Mouse (Mus musculus) B cell, adult 2 months (primary cell): ENCODE measurements at regions not wholly inside any gene's neighbourhood (a gene's known extent, or its start where the extent isn't known, plus 50 kb on each side); places are given as distances from the start of the nearest gene placed in this dataset.

Experiments used
- DNase-seq, 2 experiments: peaks; one replicate each; pipeline ENCODE4 v3.0.0; 2022

GRCm38 (mm10) chr15:7574811-7575210 lies 176.6 kb upstream of the Egflam start:
- no peak for DNase-seq

DNA sequence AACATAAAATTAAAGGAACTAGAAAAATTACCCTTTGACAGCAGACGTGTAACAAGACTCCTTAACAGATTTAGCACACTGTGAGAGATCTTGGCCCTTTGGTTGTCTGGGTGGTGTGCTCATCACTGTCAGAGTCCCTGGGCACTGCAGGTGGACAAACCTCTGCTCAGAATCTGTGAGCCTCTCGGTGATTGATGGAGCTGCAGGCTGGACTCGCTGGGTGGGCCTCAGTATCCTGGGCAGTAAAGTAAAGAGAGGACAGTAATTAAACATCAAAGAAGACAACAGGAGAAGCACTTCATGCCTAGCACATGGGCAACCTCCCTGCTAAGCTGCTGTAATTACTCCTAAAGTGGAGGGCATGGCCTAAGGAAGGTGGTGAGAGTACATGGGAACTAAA lies 180.2 kb upstream of the Egflam start:
- no peak for DNase-seq

DNA sequence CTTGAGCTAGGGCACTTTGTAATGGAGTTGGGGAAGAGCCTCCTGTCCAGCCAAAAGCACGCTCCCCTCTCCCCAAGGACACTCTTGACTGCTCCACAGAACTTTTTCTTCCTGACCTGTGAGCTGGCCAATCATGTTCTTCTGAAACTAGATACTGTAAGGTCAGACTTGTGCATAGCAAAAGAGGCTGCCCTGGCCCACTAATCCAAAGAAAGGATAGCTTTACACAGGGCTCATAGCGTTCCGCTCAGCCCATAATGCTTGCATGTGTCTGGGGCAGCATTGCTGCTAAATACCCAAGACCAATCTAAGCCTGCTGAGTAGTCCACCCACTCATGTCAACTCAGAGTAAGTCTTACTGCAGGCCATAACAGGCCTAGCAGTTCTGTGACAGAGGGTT lies 189.0 kb upstream of the Egflam start:
- DNase-seq, result no peak

DNA sequence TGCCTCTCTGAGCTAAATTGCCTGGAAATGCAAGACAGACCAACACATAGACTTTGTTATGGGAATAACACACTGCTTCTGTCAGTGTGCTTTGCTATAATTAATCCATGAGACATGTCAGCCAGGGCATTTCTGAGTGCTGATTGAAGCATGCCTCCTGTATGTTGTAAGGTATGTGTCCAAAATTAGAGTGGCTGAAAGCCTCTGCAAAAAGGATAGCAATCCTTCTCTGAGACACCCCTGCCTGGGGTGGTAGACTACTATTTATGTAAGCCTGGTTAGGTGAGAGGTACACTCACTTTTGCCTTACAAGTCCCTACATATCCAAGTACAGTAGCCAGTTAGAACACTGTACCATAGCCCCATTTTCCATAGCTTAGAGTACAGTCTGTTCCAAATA lies 193.3 kb upstream of the Egflam start:
- no peak for DNase-seq

- DNase-seq, result no peak
Measured at GRCm38 (mm10) chr15:7597335-7597734, 199.1 kb upstream of the Egflam start.

GRCm38 (mm10) chr15:7597805-7598204 lies 199.6 kb upstream of the Egflam start:
- DNase-seq, result no peak

GRCm38 (mm10) chr15:7601540-7601939 lies 203.3 kb upstream of the Egflam start:
- DNase-seq, result no peak

DNA sequence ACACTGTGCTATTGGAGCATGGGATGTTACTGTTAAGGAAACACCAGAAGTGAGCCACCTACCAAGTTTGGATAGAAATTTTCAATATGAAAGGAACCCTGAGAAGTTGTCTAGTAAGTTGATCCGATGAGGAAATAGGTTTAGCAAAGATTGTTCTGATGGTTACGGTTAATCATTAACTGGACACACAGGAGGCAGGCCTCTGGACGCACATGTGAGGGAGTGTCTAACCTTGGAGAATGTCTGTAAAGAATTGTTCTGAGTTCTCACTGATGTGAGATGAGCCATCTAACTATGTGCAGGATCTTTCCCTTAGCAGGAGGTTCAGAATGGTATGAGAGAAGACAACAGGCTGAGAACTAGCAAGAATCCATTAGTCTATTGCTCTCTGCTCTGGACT lies 205.8 kb upstream of the Gdnf start:
- no peak for DNase-seq

GRCm38 (mm10) chr15:7617954-7618353 lies 192.7 kb upstream of the Gdnf start:
- no peak for DNase-seq

DNA sequence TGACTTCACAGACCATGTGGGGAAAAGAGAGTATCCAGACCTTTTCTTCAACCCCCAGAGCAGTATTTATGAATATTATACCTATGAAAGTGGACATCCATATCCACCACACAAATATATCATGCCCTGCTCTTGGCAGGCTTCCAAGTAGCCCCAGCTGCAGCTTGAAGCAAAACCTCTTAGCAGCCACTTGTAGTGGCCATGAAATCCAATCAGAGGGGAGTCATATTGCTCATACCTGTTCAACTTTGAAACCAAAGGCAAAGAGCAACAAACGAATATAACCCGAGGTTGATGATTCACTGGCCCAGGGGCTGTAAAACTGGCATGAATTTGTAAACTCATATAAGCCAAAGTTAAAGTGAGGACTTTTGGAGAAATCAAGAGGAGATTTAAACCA lies 187.6 kb upstream of the Gdnf start:
- DNase-seq, result no peak

DNA sequence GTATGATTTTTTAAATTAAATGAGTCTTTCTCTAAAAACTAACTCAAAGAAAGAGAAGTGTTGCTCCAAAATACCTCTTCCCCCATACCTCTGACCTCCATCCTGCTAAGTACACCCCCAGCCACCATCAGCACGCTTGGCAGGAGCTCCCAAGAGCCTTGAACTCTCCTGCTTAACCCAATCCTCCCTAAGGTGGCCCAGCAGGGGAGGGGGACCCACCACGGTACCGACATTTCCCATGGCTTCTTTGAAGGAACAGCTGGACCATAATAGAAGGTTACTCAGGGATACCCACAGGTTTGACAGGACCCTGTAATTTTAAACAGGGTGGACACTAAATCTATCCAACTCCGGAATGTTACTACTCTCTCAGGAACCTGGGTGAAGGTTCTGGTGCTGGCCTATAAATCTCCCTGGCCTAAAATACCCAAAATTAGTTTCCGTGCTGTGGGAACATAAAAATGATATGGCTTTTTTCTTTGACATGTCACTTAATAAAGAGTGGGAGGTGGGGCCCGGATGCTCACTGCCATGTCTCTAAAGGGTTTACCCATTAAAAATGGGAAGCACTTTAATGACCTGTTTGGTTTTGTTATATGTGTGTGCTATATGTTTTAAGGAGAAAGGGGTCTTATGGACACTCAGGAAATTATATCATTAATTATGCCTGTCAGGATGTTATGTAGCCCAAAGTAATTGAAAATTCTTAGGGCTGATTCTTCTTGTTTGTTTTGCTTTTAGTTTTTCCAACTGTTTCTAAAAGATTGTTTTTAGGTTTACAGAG lies 185.8 kb upstream of the Gdnf start:
- DNase-seq, result no peak

DNA sequence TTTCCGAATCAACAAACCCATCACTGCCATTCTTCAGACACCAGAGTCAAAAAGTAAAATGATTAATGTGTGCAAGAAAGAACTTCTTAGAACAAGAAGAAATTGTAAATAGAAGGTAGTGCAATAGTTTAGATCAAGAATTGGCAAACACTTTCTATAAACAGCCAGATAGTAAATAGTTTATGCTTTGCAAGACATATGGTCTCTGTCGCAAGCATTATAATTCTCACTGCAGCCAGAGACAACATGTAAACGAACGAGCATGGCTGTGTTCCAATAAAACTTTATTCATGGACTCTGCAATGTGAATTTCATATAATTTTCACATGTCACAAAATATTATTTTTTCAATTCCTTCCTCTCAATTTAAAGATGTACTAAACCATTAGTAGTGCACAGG lies 180.8 kb upstream of the Gdnf start:
- DNase-seq, result no peak

DNA sequence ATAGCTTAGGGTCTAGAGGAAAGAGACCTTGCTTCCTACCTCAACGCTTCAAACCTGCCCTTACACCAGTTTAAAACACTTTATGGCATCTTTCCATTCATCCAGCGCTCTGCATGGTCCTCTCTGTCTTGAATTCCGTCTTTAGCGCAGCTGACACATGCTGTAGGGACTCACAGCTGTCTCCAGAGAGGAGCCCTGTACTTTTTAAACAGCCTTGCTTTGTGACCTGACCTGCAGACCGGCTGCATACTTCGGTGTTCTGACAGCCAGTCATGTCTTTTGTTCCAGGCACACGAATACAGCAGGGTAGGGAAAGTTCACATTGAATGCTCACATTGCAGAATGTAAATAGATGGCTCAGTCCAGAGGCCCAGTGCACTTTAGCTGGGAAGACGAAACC lies 175.4 kb upstream of the Gdnf start:
- DNase-seq, result no peak

GRCm38 (mm10) chr15:7639444-7639843 lies 171.2 kb upstream of the Gdnf start:
- DNase-seq, result no peak

DNA sequence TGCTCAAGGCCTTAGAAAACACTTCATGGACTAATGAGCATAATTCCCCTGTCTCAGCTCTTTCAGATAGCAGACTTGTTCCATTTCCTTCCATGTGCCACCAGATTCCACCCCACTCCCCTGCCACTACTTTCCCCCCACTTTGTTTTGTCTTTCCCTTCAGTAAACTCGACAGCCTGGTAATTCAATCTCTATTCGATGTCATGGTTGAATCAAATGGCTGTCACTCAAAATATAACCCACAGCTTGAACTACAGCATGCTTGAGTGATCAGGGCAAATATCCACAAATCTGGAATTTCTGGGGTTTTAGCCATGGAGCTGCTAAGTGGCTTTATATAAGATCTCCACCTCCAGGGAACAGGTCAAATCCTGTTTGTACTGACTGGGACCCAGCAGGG lies 168.6 kb upstream of the Gdnf start:
- DNase-seq, result no peak

DNA sequence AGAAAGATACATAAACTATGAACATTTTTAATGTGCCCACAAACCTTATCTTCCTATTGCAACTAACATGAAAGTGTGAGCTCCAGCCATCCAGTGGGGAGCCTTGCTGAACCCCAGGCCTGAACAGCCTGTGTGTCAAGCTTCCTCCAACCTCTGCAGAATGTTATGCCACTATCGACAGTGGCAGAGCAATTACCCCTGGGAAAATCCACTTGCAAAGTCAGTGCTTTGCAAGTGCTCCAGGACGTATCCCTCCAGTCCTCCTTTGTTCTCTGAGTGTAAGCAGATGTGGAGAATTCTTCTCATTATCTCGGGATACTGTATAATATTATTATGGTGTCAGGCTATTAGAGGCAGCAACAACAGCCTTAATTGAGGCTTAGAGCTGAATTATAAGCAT lies 159.9 kb upstream of the Gdnf start:
- no peak for DNase-seq

DNA sequence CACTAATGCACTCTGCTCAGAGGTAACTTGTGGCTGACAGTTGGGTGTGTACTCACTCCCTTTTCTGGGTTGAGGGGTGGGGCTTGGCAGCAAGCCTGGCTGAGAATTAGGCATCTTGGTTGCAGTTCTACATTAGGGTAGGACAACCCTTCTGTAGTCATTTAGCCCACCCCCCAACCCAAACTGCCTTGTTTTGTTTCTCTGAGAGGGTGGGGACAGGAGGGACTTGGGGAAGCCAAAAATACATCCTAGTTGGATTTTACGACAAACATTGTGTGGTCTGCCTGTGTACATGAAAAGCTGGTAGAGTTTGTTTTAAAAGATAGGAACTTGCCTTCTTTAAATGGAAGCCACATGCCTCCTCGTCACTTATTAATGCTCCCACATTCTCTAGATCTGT lies 146.8 kb upstream of the Gdnf start:
- DNase-seq, result no peak

DNA sequence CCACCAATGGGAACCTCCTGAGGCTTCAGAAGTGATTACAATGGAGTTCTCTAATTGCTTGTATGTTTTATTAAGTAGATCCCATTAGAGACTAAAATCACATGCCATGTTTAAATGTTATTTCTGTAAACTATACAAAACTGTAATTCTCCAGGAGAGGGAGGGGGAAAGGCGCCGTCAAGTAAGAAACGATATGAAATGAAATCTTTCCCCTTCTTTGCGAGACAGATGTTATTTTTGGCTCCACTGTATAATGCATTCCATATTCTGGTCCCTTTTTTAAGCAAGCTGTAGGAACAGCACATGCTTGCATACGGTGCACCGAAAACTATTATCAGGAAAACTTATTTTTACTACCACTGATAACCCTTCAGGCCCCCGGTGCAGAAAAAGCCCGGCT lies 141.0 kb upstream of the Gdnf start:
- no peak for DNase-seq

- DNase-seq, result no peak
Measured at GRCm38 (mm10) chr15:7676970-7677369, 133.7 kb upstream of the Gdnf start.

DNA sequence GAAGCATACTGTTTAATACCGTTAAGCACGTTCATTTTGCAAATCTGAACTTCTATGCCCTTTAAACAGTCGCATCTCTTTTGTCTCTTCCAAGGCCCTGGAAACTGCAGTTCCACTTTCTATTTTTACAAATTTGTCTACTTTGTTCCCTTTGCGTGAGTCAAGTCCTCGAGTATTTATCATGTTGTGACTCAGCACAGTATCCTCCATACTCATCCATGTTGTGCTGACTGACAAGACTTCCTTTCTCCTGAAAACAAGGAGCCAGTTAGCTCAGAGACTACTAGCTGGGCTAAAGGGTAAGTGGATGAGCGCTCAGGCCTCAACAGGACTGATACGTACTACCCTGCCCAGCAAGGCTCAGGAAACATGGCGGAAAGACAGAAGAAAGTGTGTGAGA lies 131.9 kb upstream of the Gdnf start:
- no peak for DNase-seq

DNA sequence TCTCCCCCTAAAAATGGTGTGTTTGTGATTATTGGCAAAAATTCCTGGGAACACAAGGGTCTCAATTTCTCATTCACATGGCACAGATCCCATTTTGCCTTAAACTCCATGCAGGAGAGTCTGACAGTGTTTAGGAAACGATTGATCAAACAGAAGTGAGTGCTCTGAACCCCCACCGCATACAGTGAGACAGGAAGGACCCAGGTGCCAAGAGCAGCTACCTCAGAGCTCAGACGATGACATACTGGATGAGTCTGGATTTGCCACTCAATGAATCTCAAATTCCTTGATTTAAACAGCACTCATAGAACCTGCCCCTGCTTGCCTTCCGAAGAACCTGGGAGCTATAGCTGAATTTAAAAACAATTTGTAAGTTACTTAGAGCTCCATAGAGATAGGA lies 129.6 kb upstream of the Gdnf start:
- no peak for DNase-seq

DNA sequence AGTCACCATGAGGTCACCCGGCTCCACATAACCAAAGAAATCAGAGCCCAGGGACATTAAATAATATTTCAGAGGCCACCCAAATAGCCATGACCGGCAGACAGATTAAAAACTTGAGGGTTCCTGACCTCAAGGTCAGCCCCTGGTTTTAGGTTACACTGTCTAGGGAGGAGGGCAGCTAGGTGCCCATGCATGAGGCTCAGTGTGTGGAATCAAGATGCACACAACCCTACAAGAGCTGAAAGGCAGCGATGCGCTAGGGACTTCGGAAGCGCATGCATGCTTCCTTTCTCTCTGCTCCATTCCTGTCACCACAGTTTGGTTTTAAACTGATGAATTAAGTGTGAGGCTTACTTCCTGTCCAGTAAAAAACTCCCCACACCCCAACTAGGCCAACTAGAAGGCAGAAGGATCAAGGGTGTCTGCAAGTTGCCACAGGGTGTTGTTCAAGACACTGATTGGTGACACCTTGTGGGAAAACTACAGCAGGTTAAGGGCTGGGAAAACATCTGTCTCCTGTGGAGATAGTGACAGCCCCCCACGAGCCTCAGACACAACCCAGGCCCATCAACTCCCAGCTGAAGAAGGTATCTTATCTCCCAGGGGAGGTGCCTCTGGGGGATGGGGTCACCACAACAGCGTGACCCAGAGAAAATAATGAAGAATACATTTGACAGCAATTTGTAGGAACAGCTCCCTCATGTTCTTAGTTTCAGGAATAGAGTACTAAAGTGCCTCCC lies 127.2 kb upstream of the Gdnf start:
- DNase-seq, result no peak

- DNase-seq, result no peak
Measured at GRCm38 (mm10) chr15:7691251-7691650, 119.4 kb upstream of the Gdnf start.

DNA sequence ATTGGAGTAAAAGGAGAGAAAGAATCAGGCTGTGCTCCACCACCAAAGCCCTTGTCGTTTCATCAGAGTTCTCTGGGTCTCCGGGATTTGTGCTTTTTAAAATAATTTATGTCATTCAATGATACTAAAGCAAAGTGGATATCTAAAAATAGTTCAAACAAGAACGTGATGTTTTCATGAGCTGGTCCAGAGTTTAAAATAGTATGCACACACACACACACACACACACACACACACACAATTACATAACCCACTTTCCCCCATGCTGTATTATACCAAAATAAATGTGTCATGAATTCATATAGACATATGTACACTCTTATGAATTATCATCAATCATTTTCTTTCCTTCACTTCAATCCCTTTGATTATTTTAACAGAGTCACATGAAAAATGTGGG lies 118.5 kb upstream of the Gdnf start:
- DNase-seq, result no peak

DNA sequence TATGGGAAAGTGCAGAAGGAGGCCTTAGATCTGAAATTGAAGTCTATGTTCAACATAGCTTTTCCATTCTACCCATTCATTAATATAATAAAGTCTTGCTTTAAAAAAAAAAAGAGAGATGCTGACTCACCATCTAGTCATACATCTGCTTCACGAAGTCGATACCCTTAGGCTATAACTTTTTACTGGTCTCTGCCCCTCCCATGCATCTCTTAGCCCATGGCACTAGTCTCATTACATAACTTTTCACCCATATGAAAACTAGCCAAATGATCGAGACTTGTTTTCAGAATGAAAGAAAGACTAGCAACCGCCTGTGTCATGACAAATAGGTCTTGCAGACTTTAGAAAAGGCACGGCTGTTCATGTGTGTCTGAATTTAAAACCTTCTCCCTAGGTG lies 116.6 kb upstream of the Gdnf start:
- DNase-seq, result no peak
